Mouse (Mus musculus) Muller cell, postnatal 12 days (primary cell): ENCODE measurements around the gene Sae1.
"Not testable (repeated sequence)": the region's sequence is repeated elsewhere in the genome, so short reads cannot be mapped to it uniquely, and the experiment has no call there.

ENCODE experiments used
- DNase-seq: peaks from one replicate; pipeline ENCODE4 v3.0.0-alpha.2; 2015; ENCODE audit errors: inconsistent ontology term

Gene Sae1

GRCm38 (mm10) chr7:16310020-16310520 is 77.5 kb downstream of the Sae1 start:
- peak; percentile 98 for DNase-seq

- peak; percentile 98 for DNase-seq
Observed at GRCm38 (mm10) chr7:16309318-16310019, 78.1 kb downstream of the Sae1 start.

GRCm38 (mm10) chr7:16308555-16309317 is 78.9 kb downstream of the Sae1 start:
- DNase-seq, result peak; percentile 72

- not testable (repeated sequence) for DNase-seq
Observed at GRCm38 (mm10) chr7:16308093-16308492, 79.5 kb downstream of the Sae1 start, which contains the start of gene Bbc3. TSS of gene Bbc3 (plus strand) at chr7:16308393.

DNA sequence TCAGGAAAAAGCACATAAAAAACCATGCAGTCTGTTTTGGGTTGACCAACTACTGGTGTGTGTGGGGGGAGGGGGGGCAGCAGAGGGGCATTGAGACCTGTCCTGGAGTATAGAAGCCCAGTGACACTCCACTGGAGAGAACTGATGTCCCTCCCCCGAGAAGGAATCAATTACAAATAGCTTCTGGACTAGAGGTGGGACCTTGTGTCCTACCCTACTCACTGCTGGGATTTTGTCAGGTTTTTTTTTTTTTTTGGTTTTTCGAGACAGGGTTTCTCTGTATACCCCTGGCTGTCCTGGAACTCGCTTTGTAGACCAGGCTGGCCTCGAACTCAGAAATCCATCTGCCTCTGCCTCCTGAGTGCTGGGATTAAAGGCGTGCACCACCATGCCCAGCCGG is 80.5 kb downstream of the Sae1 start:
- DNase-seq, result not testable (repeated sequence)

GRCm38 (mm10) chr7:16299419-16300035 is 88.1 kb downstream of the Sae1 start:
- DNase-seq, result peak; percentile 98

DNA sequence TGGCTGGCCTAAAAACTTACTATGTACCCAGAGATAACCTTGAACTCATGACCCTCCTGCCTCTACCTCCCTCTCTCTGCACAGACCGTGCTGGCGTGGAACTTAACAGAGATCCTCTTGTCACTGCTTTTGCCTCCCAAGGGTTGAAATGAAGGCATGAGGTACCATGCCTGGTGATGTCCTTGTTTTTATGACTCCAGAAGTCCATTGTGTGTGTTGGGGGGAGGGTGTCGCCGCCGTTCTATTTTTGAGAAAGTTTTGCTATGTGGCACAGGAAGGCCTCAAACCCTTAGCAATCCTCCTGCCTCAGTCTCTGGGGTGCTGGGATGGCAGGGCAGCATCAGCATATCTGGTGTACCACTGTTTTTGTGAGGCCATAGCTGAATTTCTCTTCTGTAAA is 88.7 kb downstream of the Sae1 start:
- DNase-seq, result no peak

- DNase-seq, result no peak
Observed at GRCm38 (mm10) chr7:16297616-16298015, 90.0 kb downstream of the Sae1 start.

GRCm38 (mm10) chr7:16296766-16297390 is 90.7 kb downstream of the Sae1 start:
- DNase-seq, result peak; percentile 97

DNA sequence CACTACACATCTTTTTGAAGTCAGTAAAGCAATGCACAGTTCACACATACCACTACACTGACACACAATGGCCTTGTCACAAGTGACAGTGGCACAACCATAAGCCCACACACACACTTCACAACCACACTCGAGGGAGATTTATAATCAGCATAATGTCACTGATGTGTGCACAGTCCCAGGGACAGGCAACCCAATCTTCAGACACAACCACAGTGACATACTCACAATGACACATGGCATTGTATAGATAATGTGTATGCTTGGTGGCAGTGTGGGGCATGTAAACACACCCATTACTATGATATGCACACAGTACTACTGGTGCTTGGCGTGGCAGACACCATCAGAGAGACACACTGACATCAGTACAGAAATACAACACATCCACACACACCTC is 91.5 kb downstream of the Sae1 start:
- DNase-seq, result no peak

DNA sequence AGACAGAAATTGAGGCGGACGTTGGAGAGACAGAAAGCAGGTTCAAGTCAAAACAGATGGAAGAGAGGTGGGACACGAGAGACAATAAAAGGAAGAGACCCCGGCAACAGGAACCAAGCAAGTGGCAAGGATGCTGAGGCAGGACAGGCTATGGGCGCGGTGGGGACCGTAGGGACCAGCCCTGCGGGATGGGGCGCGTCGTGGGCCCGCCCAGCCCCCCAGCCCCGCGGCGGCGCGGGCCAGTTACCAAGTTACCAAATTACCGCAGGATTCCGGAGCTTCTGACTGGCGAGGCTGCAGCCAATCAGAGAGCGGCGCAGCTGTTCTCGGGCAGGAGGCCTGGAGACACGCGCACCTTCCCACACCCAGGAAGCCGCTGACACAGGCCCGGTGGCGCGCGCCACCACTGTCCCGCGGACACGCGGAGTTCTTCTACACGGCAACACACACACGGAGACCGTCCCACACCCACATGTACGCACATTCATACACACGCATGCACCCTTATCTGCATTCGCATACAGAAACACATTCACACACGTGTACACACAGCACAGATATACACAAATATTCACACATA is 92.2 kb downstream of the Sae1 start:
- DNase-seq, result peak; percentile 94

- peak; percentile 97 for DNase-seq
Observed at GRCm38 (mm10) chr7:16294837-16295236, 92.8 kb downstream of the Sae1 start.

DNA sequence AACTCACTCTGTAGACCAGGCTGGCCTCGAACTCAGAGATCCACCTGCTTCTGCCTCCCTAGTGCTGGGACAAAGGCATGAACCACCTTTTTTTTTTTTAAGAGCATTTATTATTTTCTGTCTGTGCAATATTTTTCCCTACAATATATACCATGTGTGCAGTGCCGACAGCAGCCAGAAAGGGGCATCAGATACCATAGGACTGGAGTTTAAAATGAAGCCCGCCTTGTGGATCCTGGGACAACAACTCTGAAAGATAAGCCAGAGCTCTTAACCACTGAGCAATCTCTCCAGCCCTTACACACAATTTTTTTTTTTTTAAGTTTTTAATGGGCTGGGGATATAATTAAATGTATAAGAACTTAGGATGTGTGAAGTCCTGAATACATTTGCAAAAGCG is 93.3 kb downstream of the Sae1 start:
- peak; percentile 60 for DNase-seq

- no peak for DNase-seq
Observed at GRCm38 (mm10) chr7:16287791-16288190, 99.8 kb downstream of the Sae1 start.

DNA sequence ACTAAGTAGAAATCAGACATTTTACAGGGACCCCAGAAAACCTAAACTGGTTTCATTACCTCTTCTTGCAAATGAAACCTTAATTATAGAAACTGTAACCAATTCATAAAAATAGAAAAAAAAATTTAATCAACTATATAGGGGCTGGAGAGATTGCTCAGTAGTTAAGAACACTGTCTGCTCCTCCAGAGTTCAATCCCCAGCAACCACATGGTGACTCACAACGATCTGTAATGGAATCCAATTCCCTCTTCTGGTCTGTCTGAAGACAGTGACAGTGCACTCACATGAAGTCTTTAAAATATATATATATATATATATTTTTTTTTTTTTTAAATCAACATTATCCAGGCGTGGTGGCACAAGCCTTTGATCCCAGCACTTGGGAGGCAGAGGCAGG is 100.6 kb downstream of the Sae1 start:
- no peak for DNase-seq

DNA sequence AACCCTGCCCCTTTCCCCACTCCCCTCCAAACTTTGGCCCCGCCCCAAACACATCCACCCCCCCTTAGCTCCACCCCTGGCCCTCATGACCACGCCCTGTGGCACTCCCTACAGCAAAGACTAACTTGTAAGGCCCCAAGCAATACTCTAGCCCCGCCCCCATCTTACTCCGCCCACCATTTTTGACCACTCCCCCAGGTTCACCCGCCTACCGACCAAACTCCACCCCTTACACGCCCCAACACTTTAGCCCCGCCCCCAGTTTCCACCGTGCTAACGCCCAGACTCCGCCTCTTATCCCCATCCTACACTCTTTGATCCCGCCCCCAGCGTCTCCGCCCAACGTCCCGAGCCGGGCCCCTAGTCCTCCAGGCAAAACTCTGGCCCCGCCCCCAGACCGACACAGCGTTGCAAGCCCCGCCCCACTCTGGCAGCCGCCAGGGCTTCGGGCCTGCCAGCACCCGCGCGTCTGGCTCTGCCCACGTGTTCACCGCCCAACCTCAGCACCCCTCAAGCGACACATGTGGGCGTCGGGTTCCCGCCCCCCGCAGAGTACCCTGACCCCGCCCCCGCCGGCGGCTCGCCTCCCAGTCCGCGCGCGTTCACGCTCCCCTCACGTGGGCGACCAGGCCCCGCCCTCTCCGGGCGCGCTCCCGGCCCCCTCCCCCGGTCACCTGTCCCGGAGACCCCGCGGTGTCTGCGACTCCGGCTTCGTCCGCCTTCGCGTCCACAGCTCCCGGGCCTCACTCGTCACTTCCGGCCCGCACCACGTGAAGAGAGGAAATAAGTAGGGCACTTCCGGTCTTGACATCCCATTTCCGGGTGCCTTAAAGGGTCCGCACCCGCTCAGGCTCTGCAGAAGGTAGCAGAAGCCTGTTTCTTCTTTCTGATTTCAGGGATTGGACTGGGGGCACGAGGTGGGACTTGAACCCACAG is 101.3 kb downstream of the Sae1 start, which contains the start of gene Ccdc9:
Gene Ccdc9 (minus strand): TSS at position 770 of the 936 bp plus-strand sequence.
- peak; percentile 100 for DNase-seq

DNA sequence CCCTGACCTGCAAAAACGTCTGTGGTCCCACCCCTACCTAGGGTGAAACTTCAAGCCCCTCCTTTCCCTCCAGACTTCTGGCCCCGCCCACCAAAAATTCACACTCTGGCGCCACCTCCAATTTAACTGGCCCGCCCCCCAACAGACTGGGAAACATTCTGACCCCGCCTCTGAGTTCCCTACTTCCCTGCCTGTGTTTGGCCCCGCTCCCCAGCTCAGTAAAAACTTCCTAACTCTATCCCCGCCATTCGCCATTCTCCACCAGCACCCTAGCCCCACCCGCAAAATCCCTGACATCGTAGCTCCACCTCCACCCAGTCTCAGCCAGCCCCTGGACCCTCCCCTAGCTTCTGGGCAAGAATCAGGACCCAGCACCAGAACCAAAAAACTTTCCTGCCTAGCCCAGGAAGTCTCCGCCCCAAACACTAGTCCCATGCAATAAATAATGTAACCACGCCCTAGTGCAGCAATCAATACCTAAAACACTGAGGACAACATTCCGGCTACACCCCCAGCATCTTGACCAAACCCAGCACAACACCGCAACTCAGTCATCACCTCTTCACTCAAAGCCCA is 102.1 kb downstream of the Sae1 start:
- DNase-seq, result peak; percentile 84

DNA sequence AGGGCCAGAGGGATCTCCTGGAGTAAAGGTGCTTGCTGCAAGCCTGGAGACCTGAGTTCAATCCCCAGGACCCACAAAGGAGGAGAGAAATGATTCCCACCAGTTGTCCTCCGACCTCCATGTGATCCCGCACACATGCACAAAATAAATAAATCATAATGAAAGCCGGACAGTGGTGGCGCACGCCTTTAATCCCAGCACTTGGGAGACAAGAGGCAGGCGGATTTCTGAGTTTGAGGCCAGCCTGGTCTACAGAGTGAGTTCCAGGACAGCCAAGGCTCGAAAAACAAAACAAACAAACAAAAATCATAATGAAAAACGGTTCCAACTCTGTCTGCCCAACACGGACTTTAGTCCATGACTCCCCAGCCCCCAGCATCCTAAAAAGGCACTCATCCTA is 102.7 kb downstream of the Sae1 start:
- DNase-seq, result no peak

DNA sequence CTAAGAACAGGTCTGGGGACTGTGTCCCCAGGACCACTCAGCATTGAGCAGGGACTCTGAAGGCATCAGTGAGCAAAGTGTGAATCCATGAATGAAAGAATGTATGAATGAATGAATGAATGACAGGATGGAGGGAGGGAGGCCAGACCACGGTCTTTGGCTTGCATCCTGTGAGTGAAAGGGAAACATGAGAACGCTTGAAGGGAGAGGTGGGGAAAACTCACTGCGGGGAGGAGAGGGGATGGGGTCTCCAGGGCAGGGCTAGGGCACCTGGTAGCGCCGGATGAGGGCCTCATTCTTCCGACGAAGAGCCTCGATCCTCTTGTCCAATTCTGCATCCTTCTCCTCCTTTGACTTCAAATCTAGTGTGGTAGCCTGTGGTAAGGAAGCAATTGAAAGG is 103.6 kb downstream of the Sae1 start:
- no peak for DNase-seq

- DNase-seq, result no peak
Observed at GRCm38 (mm10) chr7:16282334-16282733, 105.3 kb downstream of the Sae1 start.
